Mouse (Mus musculus) neural tube, embryonic 10.5 days (tissue): ENCODE results near the gene Nadk2.

Experiments used
- DNase-seq: peaks from one replicate; pipeline ENCODE4 v3.0.0-alpha.2; 2017; ENCODE audit warnings: low spot score; ENCODE audit errors: extremely low spot score

The Nadk2 gene

GRCm38 (mm10) chr15:9130772-9131498, 59.9 kb downstream of the Nadk2 start:
- DNase-seq = no peak

GRCm38 (mm10) chr15:9131499-9131888, 60.4 kb downstream of the Nadk2 start:
- DNase-seq = no peak

GRCm38 (mm10) chr15:9132693-9133443, 61.8 kb downstream of the Nadk2 start:
- DNase-seq = no peak

- DNase-seq = no peak
Measured at GRCm38 (mm10) chr15:9134891-9135507, 63.9 kb downstream of the Nadk2 start.

- peak; percentile 22 for DNase-seq
Measured at GRCm38 (mm10) chr15:9139447-9139846, 68.4 kb downstream of the Nadk2 start.

- DNase-seq = peak; percentile 95
Measured at GRCm38 (mm10) chr15:9140252-9140680, 69.2 kb downstream of the Nadk2 start, which contains the start of gene Lmbrd2. Lmbrd2 (plus strand) TSS chr15:9140550.

GRCm38 (mm10) chr15:9140684-9141171, 69.7 kb downstream of the Nadk2 start:
- no peak for DNase-seq

GRCm38 (mm10) chr15:9155325-9155724, 84.3 kb downstream of the Nadk2 start, which contains the start of gene Skp2:
Skp2 (minus strand) TSS chr15:9155425.
- DNase-seq = no peak
